Mouse (Mus musculus): ENCODE results near the gene Xdh.

DNA sequence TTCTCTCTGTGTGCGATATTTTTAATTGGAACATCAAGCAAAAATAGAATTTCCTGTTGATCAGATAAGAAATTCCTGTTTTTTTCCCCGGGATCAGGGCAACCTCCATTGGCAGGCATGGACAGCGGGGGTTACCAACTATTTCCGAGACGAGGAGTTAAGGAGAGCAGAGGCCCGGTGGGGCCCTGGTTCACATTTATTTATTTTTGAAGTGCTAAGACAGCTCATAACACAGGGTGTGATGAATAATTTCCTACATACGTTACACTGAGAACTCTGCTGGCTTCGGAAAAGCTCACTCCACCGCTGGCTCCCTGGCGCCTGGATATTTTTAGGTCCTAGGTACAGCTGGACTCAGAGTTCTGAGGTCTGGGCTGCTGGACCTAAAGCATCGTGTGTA lies 97.0 kb downstream of the Xdh start:
- no peak for TF ChIP-seq CTCF (conservative IDR thresholded peaks at IDR 0.05; ENCODE audit: low read length)
- TF ChIP-seq NANOG (IDR thresholded peaks at IDR 0.05; ENCODE audit: borderline replicate concordance, low read length): no peak
- TF ChIP-seq POU5F1 (IDR thresholded peaks at IDR 0.05; ENCODE audit: borderline replicate concordance, low read length): no peak
